Mouse (Mus musculus): Measurements from ENCODE around the gene Desi1. TPM values are rescaled to one million over a fixed set of nuclear protein-coding genes. Genes with fewer than 3 reads are reported as not detected.

The Desi1 gene
- polyA plus RNA-seq, 1 experiment from 2014 or later, result 26.8 TPM

DNA sequence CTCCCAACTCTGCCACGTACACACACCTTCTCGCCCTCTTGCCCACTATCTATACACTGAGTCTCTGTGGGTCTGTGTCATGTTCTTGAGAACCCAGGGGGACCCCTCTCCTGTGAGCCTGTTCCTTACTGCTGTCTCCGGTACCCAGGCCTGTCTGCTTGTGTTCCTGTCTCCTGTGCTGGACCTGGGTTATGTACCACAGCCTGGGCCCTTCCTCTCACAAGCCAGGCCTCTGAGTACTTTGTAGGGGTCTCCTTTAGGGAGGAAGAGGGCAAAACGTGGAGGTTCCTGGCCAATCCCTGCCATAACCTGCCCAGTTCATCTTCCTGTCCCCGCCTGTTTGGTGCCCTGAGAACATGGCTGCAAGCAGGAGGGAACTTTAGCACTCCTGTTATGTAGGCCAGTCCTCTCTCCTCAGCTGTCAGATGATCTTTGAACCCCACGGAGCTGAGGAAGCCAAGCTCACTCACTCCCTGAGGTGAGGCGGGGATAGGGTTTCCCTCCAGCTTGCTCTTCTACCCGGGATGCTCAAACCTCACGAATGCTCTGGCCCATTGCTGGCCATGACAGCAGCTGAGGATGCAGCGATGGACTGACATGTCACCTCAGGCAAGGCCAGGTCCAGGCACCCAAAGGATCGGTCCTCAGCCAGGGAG is 84.1 kb downstream of the Desi1 start:
- WGBS, result 66% methylated on average over 11 of the region's 11 CpGs
- no peak overlapping the region for H3K4me3 ChIP-seq (ENCODE audit: low read depth, low read length)
- H3K4me2 ChIP-seq, result no peak overlapping the region
- DNase-seq (no peak), ATAC-seq (ENCODE audit: insufficient read depth) (no peak)
- no peak overlapping the region for H3K9ac ChIP-seq
- no peaks in the 10 kb centered on the region for H3K4me1 ChIP-seq (ENCODE audit: insufficient read depth)
- H3K9me3 ChIP-seq (ENCODE audit: low read depth, low read length), result no peaks in the 10 kb centered on the region
- no peak for TF ChIP-seq CTCF (IDR thresholded peaks at IDR 0.05; ENCODE audit: low read depth)
- peaks cover 19% of the 10 kb centered on the region; the same call in 1 of the 2 replicates for H3K36me3 ChIP-seq (ENCODE audit: insufficient read depth)
- H3K27me3 ChIP-seq (ENCODE audit: insufficient read depth, low read length), result no peaks in the 10 kb centered on the region
- no peak overlapping the region for H3K27ac ChIP-seq (ENCODE audit: low read depth)

DNA sequence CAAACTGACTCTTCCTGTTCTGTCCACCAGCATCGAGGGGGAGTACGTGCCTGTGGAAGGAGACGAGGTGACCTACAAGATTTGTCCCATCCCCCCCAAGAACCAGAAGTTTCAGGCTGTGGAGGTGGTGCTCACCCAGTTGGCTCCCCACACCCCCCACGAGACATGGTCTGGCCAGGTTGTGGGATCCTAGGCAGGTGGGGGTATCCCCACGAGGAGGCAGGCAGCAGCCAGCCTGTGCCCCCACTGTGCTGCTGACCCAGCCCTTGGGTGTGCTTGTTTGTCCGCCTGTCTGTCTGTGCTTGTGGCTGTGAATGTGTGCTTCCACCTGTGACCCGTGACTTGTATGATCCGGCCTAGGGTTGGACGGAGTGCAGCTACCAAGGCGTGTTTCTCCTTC is 84.6 kb downstream of the Desi1 start:
- Histone ChIP-seq H3K27ac (ENCODE audit: low read depth) (no peak overlapping the region), H3K9me3 (ENCODE audit: low read depth, low read length) (no peaks in the 10 kb centered on the region), H3K4me3 (ENCODE audit: low read depth, low read length) (no peak overlapping the region), H3K4me2 (no peak overlapping the region), H3K27me3 (ENCODE audit: insufficient read depth, low read length) (no peaks in the 10 kb centered on the region), H3K9ac (no peak overlapping the region), H3K4me1 (ENCODE audit: insufficient read depth) (no peaks in the 10 kb centered on the region), H3K36me3 (ENCODE audit: insufficient read depth) (peaks cover 14% of the 10 kb centered on the region; the same call in 1 of the 2 replicates)
- ATAC-seq (ENCODE audit: insufficient read depth), result no peak
- no peak for DNase-seq
- 72% methylated on average over 10 of the region's 10 CpGs for WGBS
- TF ChIP-seq CTCF (IDR thresholded peaks at IDR 0.05; ENCODE audit: low read depth), result no peak

DNA sequence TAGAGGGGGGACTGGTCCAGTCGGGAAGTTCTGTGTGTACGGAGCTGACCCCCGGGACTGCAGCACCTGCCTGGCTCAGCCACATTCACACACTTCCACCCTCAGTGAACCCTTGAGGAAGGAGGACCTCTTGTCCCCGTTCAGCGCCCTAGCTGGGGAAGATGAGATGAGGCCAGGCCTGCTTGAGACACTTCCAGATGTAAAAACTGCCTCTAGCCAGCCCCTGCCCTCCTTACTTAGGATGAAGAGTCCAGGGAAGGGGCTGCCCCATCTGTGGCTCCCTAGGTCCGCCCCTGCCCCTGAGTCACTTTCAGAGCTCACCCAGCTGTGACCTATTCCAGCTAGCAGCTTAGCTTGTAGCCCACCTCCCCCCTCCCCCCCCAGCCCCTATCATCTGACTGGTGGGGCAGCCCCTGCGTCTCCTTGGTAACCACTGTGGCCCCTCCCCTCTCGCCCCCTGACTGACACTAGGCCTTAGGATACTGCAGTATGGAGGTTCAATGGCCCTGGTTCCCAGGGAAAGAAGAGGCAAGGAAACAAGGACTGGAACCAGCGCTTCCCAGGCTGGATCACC is 90.4 kb downstream of the Desi1 start:
- no peak overlapping the region for H3K4me3 ChIP-seq (ENCODE audit: low read depth, low read length)
- H3K4me1 ChIP-seq (ENCODE audit: insufficient read depth), result no peaks in the 10 kb centered on the region
- H3K4me2 ChIP-seq, result no peak overlapping the region
- WGBS, result 16% methylated on average over 9 of the region's 9 CpGs
- H3K36me3 ChIP-seq (ENCODE audit: insufficient read depth), result no peaks in the 10 kb centered on the region
- no peak overlapping the region for H3K27ac ChIP-seq (ENCODE audit: low read depth)
- H3K9ac ChIP-seq, result no peak overlapping the region
- TF ChIP-seq CTCF (IDR thresholded peaks at IDR 0.05; ENCODE audit: low read depth), result no peak
- ATAC-seq (ENCODE audit: insufficient read depth) (no peak), DNase-seq (no peak)
- H3K27me3 ChIP-seq (ENCODE audit: insufficient read depth, low read length), result no peaks in the 10 kb centered on the region
- H3K9me3 ChIP-seq (ENCODE audit: low read depth, low read length), result no peaks in the 10 kb centered on the region

Other genes starting within 250 kb of the Desi1 start
- gene Tef, start 231.4 kb downstream of the Desi1 start, polyA plus RNA-seq (2014; fragmentation: Nextera tagmentation; extraction: Ambion mirVana), result 23.5 and 23.8 TPM in 2 replicates
- gene Tob2, start 175.1 kb downstream of the Desi1 start, polyA plus RNA-seq (2014; fragmentation: Nextera tagmentation; extraction: Ambion mirVana), result 23.3 and 24.2 TPM in 2 replicates
- 211 and 220 TPM in 2 replicates for gene Phf5a, start 162.0 kb downstream of the Desi1 start, polyA plus RNA-seq (2014; fragmentation: Nextera tagmentation; extraction: Ambion mirVana)
- 149 and 152 TPM in 2 replicates for gene Aco2, start 161.6 kb downstream of the Desi1 start, polyA plus RNA-seq (2014; fragmentation: Nextera tagmentation; extraction: Ambion mirVana)
- gene Polr3h, start 107.6 kb downstream of the Desi1 start, polyA plus RNA-seq (2014; fragmentation: Nextera tagmentation; extraction: Ambion mirVana), result 74.4 and 89.5 TPM in 2 replicates
- 10.1 and 11.8 TPM in 2 replicates for gene Csdc2, start 97.1 kb downstream of the Desi1 start, polyA plus RNA-seq (2014; fragmentation: Nextera tagmentation; extraction: Ambion mirVana)
- gene Pmm1, start 72.9 kb downstream of the Desi1 start, polyA plus RNA-seq (2014; fragmentation: Nextera tagmentation; extraction: Ambion mirVana), result 39.0 and 39.6 TPM in 2 replicates
- not detected in 2 replicates for gene 1700029P11Rik, start 53.3 kb downstream of the Desi1 start, polyA plus RNA-seq (2014; fragmentation: Nextera tagmentation; extraction: Ambion mirVana)
- gene Xrcc6, start 46.0 kb downstream of the Desi1 start, polyA plus RNA-seq (2014; fragmentation: Nextera tagmentation; extraction: Ambion mirVana), result 92.5 and 93.1 TPM in 2 replicates
- 334 and 340 TPM in 2 replicates for gene Snu13, start 13.7 kb upstream of the Desi1 start, polyA plus RNA-seq (2014; fragmentation: Nextera tagmentation; extraction: Ambion mirVana)
- gene 4930407I10Rik, start 25.3 kb upstream of the Desi1 start, polyA plus RNA-seq (2014; fragmentation: Nextera tagmentation; extraction: Ambion mirVana), result not detected in 2 replicates
- not detected in 2 replicates for gene Mei1, start 36.1 kb upstream of the Desi1 start, polyA plus RNA-seq (2014; fragmentation: Nextera tagmentation; extraction: Ambion mirVana)
- gene Ccdc134, start 94.1 kb upstream of the Desi1 start, polyA plus RNA-seq (2014; fragmentation: Nextera tagmentation; extraction: Ambion mirVana), result 20.5 and 22.1 TPM in 2 replicates
- gene Srebf2, start 113.3 kb upstream of the Desi1 start, polyA plus RNA-seq (2014; fragmentation: Nextera tagmentation; extraction: Ambion mirVana), result 107 and 114 TPM in 2 replicates
- gene Shisa8, start 179.0 kb upstream of the Desi1 start, polyA plus RNA-seq (2014; fragmentation: Nextera tagmentation; extraction: Ambion mirVana), result 0.20 and 0.45 TPM in 2 replicates
- gene Tnfrsf13c, start 190.5 kb upstream of the Desi1 start, polyA plus RNA-seq (2014; fragmentation: Nextera tagmentation; extraction: Ambion mirVana), result 0.22 TPM in 1 of 2 replicates, not detected in the other
- 86.9 and 88.1 TPM in 2 replicates for gene Cenpm, start 210.9 kb upstream of the Desi1 start, polyA plus RNA-seq (2014; fragmentation: Nextera tagmentation; extraction: Ambion mirVana)
- gene 1500009C09Rik, start 218.5 kb upstream of the Desi1 start, polyA plus RNA-seq (2014; fragmentation: Nextera tagmentation; extraction: Ambion mirVana), result not detected in 2 replicates
- gene Sept3, start 241.0 kb upstream of the Desi1 start, polyA plus RNA-seq (2014; fragmentation: Nextera tagmentation; extraction: Ambion mirVana), result 8.1 and 8.7 TPM in 2 replicates

All from lung, embryonic 14.5 days (tissue).